ENCODE assay signal across 25 mouse cellular contexts in the genomic region with DNA sequence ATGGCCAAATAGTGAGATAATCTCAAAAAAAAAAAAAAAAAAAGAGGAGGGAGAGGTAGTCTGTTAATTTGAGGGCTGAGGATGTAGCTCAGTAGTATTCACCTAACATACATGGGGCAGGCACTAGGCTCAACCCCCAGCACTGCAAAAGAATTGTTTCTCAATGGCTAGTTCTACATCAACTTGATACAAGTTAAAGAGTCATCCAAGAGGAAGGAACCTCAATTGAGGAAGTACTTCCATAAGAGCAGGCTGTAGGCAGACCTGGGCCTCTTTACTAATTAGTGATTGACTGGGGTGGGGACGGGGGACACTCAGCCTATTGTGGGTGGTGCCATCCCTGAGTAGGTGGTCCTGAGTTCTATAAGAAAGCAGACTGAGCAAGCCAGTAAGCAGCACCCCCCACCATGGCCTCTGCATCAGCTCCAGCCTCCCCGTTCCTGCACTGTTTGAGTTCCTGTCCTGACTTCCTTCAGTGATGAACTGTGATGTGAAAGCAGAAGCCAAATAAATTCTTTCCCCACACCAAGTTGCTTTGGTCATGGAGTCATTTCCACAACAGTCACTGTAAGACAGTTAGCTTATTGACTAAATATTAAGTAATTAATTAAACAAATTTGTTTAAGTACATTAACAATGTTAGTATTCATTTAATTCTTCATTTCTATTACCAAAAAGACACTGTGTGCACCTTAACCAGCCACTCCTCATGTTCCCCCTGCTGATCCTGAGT. TPM values are rescaled to one million over a fixed set of nuclear protein-coding genes. Genes with fewer than 3 reads are reported as not detected.
DNase-seq lines count a peak whose midpoint lies in the region; ATAC-seq and TF ChIP-seq lines count a peak whose summit lies in the region.
"Had no signal": no experiment of that assay in that cellular context is flagged by ENCODE, and none has a peak within 500 bp of the region (broad histone marks: within the 10 kb centered on the region; RNA-seq: fewer than 3 reads in every experiment).

No protein-coding gene starts in this region.

- H3K27me3 ChIP-seq in liver, postnatal 0 days (ENCODE audit: insufficient read depth, low read length) = no peaks in the 10 kb centered on the region
- no peaks in the 10 kb centered on the region for H3K27me3 ChIP-seq in liver, embryonic 12.5 days (replicated peaks)
- H3K27me3 ChIP-seq in midbrain, embryonic 10.5 days (ENCODE audit: low read depth, poor library complexity, severe bottlenecking) = no peaks in the 10 kb centered on the region
- H3K27me3 ChIP-seq: CH12.LX; hindbrain, embryonic 13.5 days had no signal

- WGBS in liver, postnatal 0 days (ENCODE audit: insufficient replicate concordance) = 62% methylated on average over 2 of the region's 2 CpGs
- 34% methylated on average over 2 of the region's 2 CpGs for WGBS in liver, embryonic 12.5 days (ENCODE audit: insufficient replicate concordance)
- 94% methylated on average over 2 of the region's 2 CpGs for WGBS in midbrain, embryonic 10.5 days

- no peaks in the 10 kb centered on the region for H3K4me1 ChIP-seq in liver, postnatal 0 days (ENCODE audit: insufficient read depth)
- H3K4me1 ChIP-seq in liver, embryonic 12.5 days = no peaks in the 10 kb centered on the region
- H3K4me1 ChIP-seq in bone marrow macrophage, adult 2 months (ENCODE audit: control insufficient read depth, insufficient read depth, low read length) = peaks cover 14% of the 10 kb centered on the region
- no peaks in the 10 kb centered on the region for H3K4me1 ChIP-seq in midbrain, embryonic 10.5 days
- H3K4me1 ChIP-seq: embryonic facial prominence, embryonic 10.5 days; heart, embryonic 10.5 days; hindbrain, embryonic 13.5 days had no signal

- TF ChIP-seq EP300 in liver, postnatal 0 days (IDR thresholded peaks at IDR 0.05; ENCODE audit: low read depth) = no peak

- H3K27ac ChIP-seq in liver, postnatal 0 days (ENCODE audit: low read depth) = 0 out of 2 replicates have a peak overlapping the region, but pooled peaks have one; percentile 22
- H3K27ac ChIP-seq in liver, embryonic 12.5 days = no peak overlapping the region
- H3K27ac ChIP-seq in bone marrow macrophage, adult 2 months (ENCODE audit: insufficient read depth, low read depth, low read length) = peak overlapping the region; percentile 87
- no peak overlapping the region for H3K27ac ChIP-seq in midbrain, embryonic 10.5 days (replicated peaks)
- H3K27ac ChIP-seq: embryonic facial prominence, embryonic 10.5 days; gastrocnemius, adult 2 months; heart, embryonic 10.5 days; hindbrain, embryonic 13.5 days; hindbrain, postnatal 0 days had no signal

- no peaks in the 10 kb centered on the region for H3K36me3 ChIP-seq in liver, postnatal 0 days (replicated peaks; ENCODE audit: insufficient read depth, low read length)
- no peaks in the 10 kb centered on the region for H3K36me3 ChIP-seq in liver, embryonic 12.5 days
- no peaks in the 10 kb centered on the region for H3K36me3 ChIP-seq in midbrain, embryonic 10.5 days
- H3K36me3 ChIP-seq: embryonic facial prominence, embryonic 10.5 days; heart, embryonic 10.5 days; hindbrain, embryonic 13.5 days had no signal

- ATAC-seq in liver, postnatal 0 days = peak; percentile 41; the same call in 1 of the 2 replicates
- ATAC-seq in liver, embryonic 12.5 days = no peak
- ATAC-seq in megakaryocyte, adult 5-6 weeks (ENCODE audit: poor library complexity, severe bottlenecking) = peak; percentile 98
- ATAC-seq in neutrophil, adult 5-6 weeks (ENCODE audit: extremely low read depth, insufficient number of reproducible peaks, low FRiP score, poor library complexity, severe bottlenecking) = 0 out of 2 replicates have a peak, but pooled peaks have one; percentile 23
- ATAC-seq: hindbrain, postnatal 0 days had no signal

- TF ChIP-seq POLR2A in bone marrow macrophage, adult 2 months (IDR thresholded peaks at IDR 0.05; ENCODE audit: borderline replicate concordance, low read depth, low read length) = no peak

- no peak overlapping the region for H3K9ac ChIP-seq in liver, postnatal 0 days (replicated peaks)
- H3K9ac ChIP-seq in liver, embryonic 12.5 days = no peak overlapping the region
- H3K9ac ChIP-seq: hindbrain, embryonic 13.5 days had no signal

- TF ChIP-seq CTCF in liver, postnatal 0 days (IDR thresholded peaks at IDR 0.05; ENCODE audit: low read depth) = no peak
- TF ChIP-seq CTCF in bone marrow macrophage, adult 2 months (IDR thresholded peaks at IDR 0.05; ENCODE audit: low read depth, low read length) = no peak

- H3K4me3 ChIP-seq in liver, postnatal 0 days (ENCODE audit: low read depth, low read length) = no peak overlapping the region
- H3K4me3 ChIP-seq in liver, embryonic 12.5 days = no peak overlapping the region
- H3K4me3 ChIP-seq in bone marrow macrophage, adult 2 months (ENCODE audit: insufficient read depth, low read length) = no peak overlapping the region
- H3K4me3 ChIP-seq in midbrain, embryonic 10.5 days = no peak overlapping the region
- H3K4me3 ChIP-seq: embryonic facial prominence, embryonic 10.5 days; gastrocnemius, adult 2 months; heart, embryonic 10.5 days; hindbrain, embryonic 13.5 days had no signal

- no peak for DNase-seq in liver, postnatal 0 days
- DNase-seq in adipocyte (ENCODE audit: low spot score) = no peak
- no peak for DNase-seq in midbrain, embryonic 10.5 days (ENCODE audit: low spot score)
- no peak for DNase-seq in embryo, embryonic 11 days
- DNase-seq: adrenal gland, postnatal 10 days; cerebellum, adult 11-12 months; cerebellum, adult 9-10 months; cerebellum, postnatal 25 days; gastrocnemius, adult 2 months; gastrocnemius, postnatal 25 days; heart, adult 18-20 months; heart, postnatal 14 days had no signal

- no peak overlapping the region for H3K4me2 ChIP-seq in liver, postnatal 0 days (ENCODE audit: low read depth, low read length)
- H3K4me2 ChIP-seq in liver, embryonic 12.5 days = no peak overlapping the region
- H3K4me2 ChIP-seq: hindbrain, embryonic 13.5 days had no signal

- no peaks in the 10 kb centered on the region for H3K9me3 ChIP-seq in liver, postnatal 0 days (ENCODE audit: low read length)
- H3K9me3 ChIP-seq in liver, embryonic 12.5 days (replicated peaks) = no peaks in the 10 kb centered on the region
- no peaks in the 10 kb centered on the region for H3K9me3 ChIP-seq in midbrain, embryonic 10.5 days (replicated peaks)
- H3K9me3 ChIP-seq: embryonic facial prominence, embryonic 10.5 days; heart, embryonic 10.5 days; hindbrain, embryonic 13.5 days had no signal

RNA-seq across cellular contexts. Expression of a gene that starts 13.8 kb away (rescaled TPM):
- polyA plus RNA-seq in liver, postnatal 0 days (2015; fragmentation: Nextera tagmentation; extraction: Ambion mirVana) = not detected in 2 replicates
- polyA plus RNA-seq in liver, embryonic 12.5 days (2016; fragmentation: Nextera tagmentation; extraction: Ambion mirVana) = 0.24 and 0.36 TPM in 2 replicates
- not detected in 2 replicates for polyA plus RNA-seq in bone marrow macrophage, adult 2 months (2012; ENCODE audit: insufficient read depth, insufficient read length, missing spikeins)
- not detected in 2 replicates for total RNA-seq in megakaryocyte, adult 5-6 weeks (2015)
- not detected in 2 replicates for total RNA-seq in megakaryocyte, adult 5-6 weeks (2017)
- total RNA-seq in neutrophil, adult 5-6 weeks (2017) = not detected in 2 replicates
- polyA plus RNA-seq in midbrain, embryonic 10.5 days (2016; fragmentation: Nextera tagmentation; extraction: Ambion mirVana) = 0.14 TPM in 1 of 2 replicates, not detected in the other
- total RNA-seq: adrenal gland, postnatal 10 days; adrenal gland, postnatal 4 days; CH12.LX; gastrocnemius, adult 2 months; gastrocnemius, postnatal 25 days; heart, adult 18-20 months; heart, postnatal 14 days; hematopoietic stem cell, adult 5-6 weeks; hindbrain, postnatal 0 days had no signal
- polyA plus RNA-seq: forebrain, embryonic 11.5 days; heart, embryonic 14.5 days; hindbrain, postnatal 0 days had no signal

RNA-seq across cellular contexts. Expression of a gene that starts 45.3 kb away (rescaled TPM):
- polyA plus RNA-seq in liver, postnatal 0 days (2015; fragmentation: Nextera tagmentation; extraction: Ambion mirVana) = 2.2 and 2.4 TPM in 2 replicates
- polyA plus RNA-seq in liver, embryonic 12.5 days (2016; fragmentation: Nextera tagmentation; extraction: Ambion mirVana) = 3.5 TPM in 2 replicates
- 3.6 TPM in 2 replicates for polyA plus RNA-seq in bone marrow macrophage, adult 2 months (2012; ENCODE audit: insufficient read depth, insufficient read length, missing spikeins)
- total RNA-seq in megakaryocyte, adult 5-6 weeks (2015) = 13.9 and 14.6 TPM in 2 replicates
- 15.5 and 18.5 TPM in 2 replicates for total RNA-seq in megakaryocyte, adult 5-6 weeks (2017)
- 22.3 and 25.3 TPM in 2 replicates for total RNA-seq in neutrophil, adult 5-6 weeks (2017)
- 8.5 and 9.6 TPM in 2 replicates for polyA plus RNA-seq in midbrain, embryonic 10.5 days (2016; fragmentation: Nextera tagmentation; extraction: Ambion mirVana)

RNA-seq across cellular contexts. Expression of a gene that starts 45.3 kb away (rescaled TPM):
- 21.3 and 23.1 TPM in 2 replicates for polyA plus RNA-seq in liver, postnatal 0 days (2015; fragmentation: Nextera tagmentation; extraction: Ambion mirVana)
- 17.0 and 17.1 TPM in 2 replicates for polyA plus RNA-seq in liver, embryonic 12.5 days (2016; fragmentation: Nextera tagmentation; extraction: Ambion mirVana)
- polyA plus RNA-seq in bone marrow macrophage, adult 2 months (2012; ENCODE audit: insufficient read depth, insufficient read length, missing spikeins) = 37.5 and 51.0 TPM in 2 replicates
- total RNA-seq in megakaryocyte, adult 5-6 weeks (2015) = 31.8 and 37.7 TPM in 2 replicates
- 40.0 and 45.2 TPM in 2 replicates for total RNA-seq in megakaryocyte, adult 5-6 weeks (2017)
- total RNA-seq in neutrophil, adult 5-6 weeks (2017) = 68.1 and 70.1 TPM in 2 replicates
- 38.8 and 41.7 TPM in 2 replicates for polyA plus RNA-seq in midbrain, embryonic 10.5 days (2016; fragmentation: Nextera tagmentation; extraction: Ambion mirVana)

RNA-seq across cellular contexts. Expression of a gene that starts 49.0 kb away (rescaled TPM):
- 13.6 and 13.8 TPM in 2 replicates for polyA plus RNA-seq in liver, postnatal 0 days (2015; fragmentation: Nextera tagmentation; extraction: Ambion mirVana)
- 28.1 and 28.5 TPM in 2 replicates for polyA plus RNA-seq in liver, embryonic 12.5 days (2016; fragmentation: Nextera tagmentation; extraction: Ambion mirVana)
- 11.6 and 14.7 TPM in 2 replicates for polyA plus RNA-seq in bone marrow macrophage, adult 2 months (2012; ENCODE audit: insufficient read depth, insufficient read length, missing spikeins)
- total RNA-seq in megakaryocyte, adult 5-6 weeks (2015) = 6.5 and 8.6 TPM in 2 replicates
- total RNA-seq in megakaryocyte, adult 5-6 weeks (2017) = 21.1 and 21.2 TPM in 2 replicates
- 29.1 and 34.5 TPM in 2 replicates for total RNA-seq in neutrophil, adult 5-6 weeks (2017)
- 45.7 and 47.2 TPM in 2 replicates for polyA plus RNA-seq in midbrain, embryonic 10.5 days (2016; fragmentation: Nextera tagmentation; extraction: Ambion mirVana)

Comparison
In these comparisons a context has a peak if more than half of its experiments do, and no peak if none do; other contexts are left out.
1. H3K27ac ChIP-seq: peak in liver, postnatal 0 days (single experiment) and bone marrow macrophage, adult 2 months (single experiment); none in liver, embryonic 12.5 days (single experiment) and midbrain, embryonic 10.5 days (single experiment).